Mouse (Mus musculus) CH12.LX (cell line): ENCODE measurements around the gene Appbp2. TPM values are rescaled to one million over a fixed set of nuclear protein-coding genes. Genes with fewer than 3 reads are reported as not detected.

Source experiments
- DNase-seq: peaks from one replicate; pipeline ENCODE4 v3.0.0-alpha.2; 2013; ENCODE audit errors: extremely low read depth
- H3K27ac ChIP-seq: 2 replicates; pipeline ENCODE4 v1.5.1; 2012; ENCODE audit warnings: low read depth, mild to moderate bottlenecking, control low read depth, moderate library complexity; ENCODE audit not compliant: insufficient read depth
- H3K27me3 ChIP-seq: replicated peaks from 2 replicates; pipeline ENCODE3; 2012; ENCODE audit warnings: inconsistent platforms
- H3K36me3 ChIP-seq, 2 experiments: replicated peaks in 1 of 2; 2 replicates each; pipeline versions ENCODE3 to v1.6.1; 2012; ENCODE audit warnings: inconsistent platforms in 1 of 2, low read length in 1 of 2, mild to moderate bottlenecking in 1 of 2, mixed read lengths in 1 of 2, moderate library complexity in 1 of 2; ENCODE audit not compliant: control insufficient read depth in 1 of 2, insufficient read depth in 1 of 2
- H3K4me1 ChIP-seq, 2 experiments: 2 replicates each; pipeline ENCODE4 v1.6.1; 2012; ENCODE audit warnings: inconsistent platforms in 1 of 2, moderate library complexity in 1 of 2; ENCODE audit not compliant: insufficient read depth in 2 of 2, control insufficient read depth in 1 of 2
- H3K4me2 ChIP-seq: 2 replicates; pipeline ENCODE4 v1.6.1; 2012; ENCODE audit warnings: low read depth, mild to moderate bottlenecking, control low read depth; ENCODE audit not compliant: poor library complexity, insufficient read depth, severe bottlenecking
- H3K4me3 ChIP-seq, 3 experiments: fragments of 150-350 bp in 1 of 3; sonication (generic) in 1 of 3; replicated peaks in 1 of 3; 2 replicates each; pipeline versions ENCODE3 to v1.5.1; 2011 to 2012; ENCODE audit warnings: low read depth in 2 of 3, low read length in 2 of 3, mild to moderate bottlenecking in 2 of 3, moderate library complexity in 2 of 3, control low read depth in 1 of 3, improper control_type of control experiment in 1 of 3, inconsistent platforms in 1 of 3, mixed read lengths in 1 of 3; ENCODE audit not compliant: poor library complexity in 1 of 3
- H3K79me2 ChIP-seq: replicated peaks from 2 replicates; pipeline ENCODE4 v1.6.1; 2012; ENCODE audit warnings: mild to moderate bottlenecking, moderate library complexity; ENCODE audit not compliant: control insufficient read depth, poor library complexity, insufficient read depth, severe bottlenecking; ENCODE audit errors: extremely low read depth
- H3K9ac ChIP-seq: 2 replicates; pipeline ENCODE4 v1.6.1; 2012; ENCODE audit warnings: low read depth, mild to moderate bottlenecking, control low read depth, moderate library complexity; ENCODE audit not compliant: insufficient read depth
- H3K9me3 ChIP-seq: replicated peaks from 2 replicates; pipeline ENCODE3; 2012; ENCODE audit warnings: low read length, inconsistent platforms, mixed read lengths
- BHLHE40 ChIP-seq: IDR thresholded peaks from 2 replicates; pipeline ENCODE4 v1.6.1; 2011; ENCODE audit warnings: mild to moderate bottlenecking, low read depth, low read length, improper control_type of control experiment
- CHD1 ChIP-seq: IDR thresholded peaks from 2 replicates; pipeline ENCODE4 v1.6.1; 2012; ENCODE audit warnings: low read depth, low read length, improper control_type of control experiment, inconsistent platforms
- CHD2 ChIP-seq: IDR thresholded peaks from 2 replicates; pipeline ENCODE4 v1.6.1; 2011; ENCODE audit warnings: low read length, improper control_type of control experiment
- E2F4 ChIP-seq: IDR thresholded peaks from 2 replicates; pipeline ENCODE4 v1.6.1; 2011; ENCODE audit warnings: low read depth, low read length, improper control_type of control experiment; ENCODE audit not compliant: insufficient replicate concordance
- EP300 ChIP-seq: IDR thresholded peaks from 2 replicates; pipeline ENCODE4 v1.6.1; 2011; ENCODE audit warnings: low read length, improper control_type of control experiment
- ETS1 ChIP-seq: conservative IDR thresholded peaks from 2 replicates; pipeline ENCODE4 v1.6.1; 2012; ENCODE audit warnings: low read depth, mild to moderate bottlenecking, inconsistent platforms, low read length, improper control_type of control experiment, moderate library complexity
- JUN ChIP-seq: IDR thresholded peaks from 2 replicates; pipeline ENCODE4 v1.6.1; 2011; ENCODE audit warnings: low read depth, mild to moderate bottlenecking, low read length, improper control_type of control experiment, moderate library complexity; ENCODE audit not compliant: insufficient read depth
- JUND ChIP-seq: conservative IDR thresholded peaks from 2 replicates; pipeline ENCODE4 v1.6.1; 2011; ENCODE audit warnings: low read depth, low read length, improper control_type of control experiment
- KAT2A ChIP-seq: IDR thresholded peaks from 2 replicates; pipeline ENCODE4 v1.6.1; 2012; ENCODE audit warnings: low read length, improper control_type of control experiment, inconsistent platforms; ENCODE audit not compliant: insufficient replicate concordance
- MAFK ChIP-seq: IDR thresholded peaks from 2 replicates; pipeline ENCODE4 v1.6.1; 2011; ENCODE audit warnings: low read length, improper control_type of control experiment; ENCODE audit not compliant: insufficient replicate concordance
- MAX ChIP-seq: IDR thresholded peaks from 2 replicates; pipeline ENCODE4 v1.6.1; 2011; ENCODE audit warnings: low read length, improper control_type of control experiment
- MAZ ChIP-seq: IDR thresholded peaks from 2 replicates; pipeline ENCODE4 v1.6.1; 2012; ENCODE audit warnings: low read depth, mild to moderate bottlenecking, inconsistent platforms, low read length, improper control_type of control experiment, moderate library complexity
- NRF1 ChIP-seq: IDR thresholded peaks from 2 replicates; pipeline ENCODE4 v1.6.1; 2014; ENCODE audit warnings: low read depth, mild to moderate bottlenecking, inconsistent platforms, low read length, improper control_type of control experiment, moderate library complexity
- PAX5 ChIP-seq: IDR thresholded peaks from 2 replicates; pipeline ENCODE4 v1.6.1; 2012; ENCODE audit warnings: low read length, inconsistent platforms, mixed read lengths
- POLR2A ChIP-seq: IDR thresholded peaks from 2 replicates; pipeline ENCODE4 v1.6.1; 2011; ENCODE audit warnings: low read depth, mild to moderate bottlenecking, improper control_type of control experiment, low read length
- RCOR1 ChIP-seq: conservative IDR thresholded peaks from 2 replicates; pipeline ENCODE4 v1.6.1; 2012; ENCODE audit warnings: low read depth, mild to moderate bottlenecking, inconsistent platforms, low read length, improper control_type of control experiment
- SMC3 ChIP-seq: IDR thresholded peaks from 2 replicates; pipeline ENCODE4 v1.6.1; 2011; ENCODE audit warnings: low read depth, low read length, improper control_type of control experiment
- TCF12 ChIP-seq: IDR thresholded peaks from 2 replicates; pipeline ENCODE4 v1.6.1; 2014; ENCODE audit warnings: low read depth, mild to moderate bottlenecking, inconsistent platforms, low read length, improper control_type of control experiment
- ZC3H11A ChIP-seq: IDR thresholded peaks from 2 replicates; pipeline ENCODE4 v1.6.1; 2012; ENCODE audit warnings: low read depth, mild to moderate bottlenecking, inconsistent platforms, low read length, improper control_type of control experiment
- ZKSCAN1 ChIP-seq: IDR thresholded peaks from 2 replicates; pipeline ENCODE4 v1.6.1; 2012; ENCODE audit warnings: low read depth, inconsistent platforms, low read length, improper control_type of control experiment, borderline replicate concordance
- ZNF384 ChIP-seq: IDR thresholded peaks from 2 replicates; pipeline ENCODE4 v1.6.1; 2012; ENCODE audit warnings: low read depth, low read length, improper control_type of control experiment, inconsistent platforms
- dilution Hi-C: fragments of 300-500 bp; cut with MboI; formaldehyde crosslinking; loops from 2 replicates; pipeline ENCODE4 v1.14.3; 2020; ENCODE audit warnings: low sequenced_read_pairs; ENCODE audit not compliant: extremely low pct_unique_long_range_greater_than_20kb, extremely low pct_ligation_motif_present
- in situ Hi-C: fragments of 300-500 bp; cut with MboI; formaldehyde crosslinking; loops from 3 replicates; pipeline ENCODE4 v1.14.3; 2019; ENCODE audit warnings: low sequenced_read_pairs, low pct_ligation_motif_present, low pct_unique_long_range_greater_than_20kb, mixed read lengths
- polyA plus RNA-seq: library from polyadenylated mRNA; unstranded; fragments of >175 nt; gene quantifications from 2 replicates; pipeline ENCODE4 v1.2.1, GENCODE M21; 2012; ENCODE audit warnings: low read depth; ENCODE audit not compliant: insufficient read length
- total RNA-seq, 2 experiments: library from RNA; depleted of rRNA; stranded (reverse); fragments of 300-350 nt in 1 of 2; fragments of >200 nt in 1 of 2; gene quantifications; 2 replicates each; pipeline ENCODE4 v1.2.3; 2012 to 2014

Appbp2 gene
- total and polyA plus RNA-seq, 3 experiments = 31.1 to 37.4 (median 36.6) TPM

DNA sequence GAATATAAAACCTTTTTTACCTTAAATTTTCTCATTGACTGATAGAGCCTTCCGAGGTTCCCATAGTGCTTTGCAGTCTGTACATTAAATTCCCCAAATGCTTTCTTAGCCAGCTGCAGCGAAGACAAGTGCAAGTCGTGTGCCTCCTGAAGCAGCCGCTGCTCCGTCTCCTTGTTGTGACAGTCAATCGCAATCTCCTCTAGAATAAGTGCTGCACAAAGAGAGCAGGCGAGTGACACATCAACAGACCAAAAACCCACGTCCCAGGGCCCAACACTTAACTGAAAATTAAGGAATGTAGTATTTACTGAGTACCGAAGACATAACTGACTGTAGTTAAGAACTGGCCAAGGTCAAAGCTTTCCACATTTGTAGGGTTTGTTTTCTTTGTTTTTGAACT is 38.9 kb downstream of the Appbp2 start:
- H3K9ac ChIP-seq = no peak overlapping the region
- H3K79me2 ChIP-seq = peaks cover under 1% of the 10 kb centered on the region; the same call in 1 of the 2 replicates
- no peak overlapping the region for H3K4me2 ChIP-seq
- in situ Hi-C loops = no loop called here
- TF ChIP-seq EP300 (no peak), ZKSCAN1 (no peak), MAZ (no peak), MAFK (no peak), MAX (no peak), ZNF384 (no peak), POLR2A (no peak), JUN (no peak), NRF1 (no peak), PAX5 (no peak), ETS1 (no peak), JUND (no peak), KAT2A (no peak), RCOR1 (no peak), CHD2 (no peak), BHLHE40 (no peak), SMC3 (no peak), E2F4 (no peak)
- TF ChIP-seq, all 38 proteins: peak for 0
- Histone ChIP-seq H3K4me3 (no peak overlapping the region), H3K27ac (no peak overlapping the region), H3K9me3 (no peaks in the 10 kb centered on the region), H3K36me3 (peaks cover 68 to 87% of the 10 kb centered on the region in 2 experiments), H3K4me1 (peaks cover 2 to 22% of the 10 kb centered on the region in 2 experiments; a peak in 2 of 4 replicates), H3K27me3 (no peaks in the 10 kb centered on the region)
- no peak for DNase-seq
- dilution Hi-C loops = no loop called here

DNA sequence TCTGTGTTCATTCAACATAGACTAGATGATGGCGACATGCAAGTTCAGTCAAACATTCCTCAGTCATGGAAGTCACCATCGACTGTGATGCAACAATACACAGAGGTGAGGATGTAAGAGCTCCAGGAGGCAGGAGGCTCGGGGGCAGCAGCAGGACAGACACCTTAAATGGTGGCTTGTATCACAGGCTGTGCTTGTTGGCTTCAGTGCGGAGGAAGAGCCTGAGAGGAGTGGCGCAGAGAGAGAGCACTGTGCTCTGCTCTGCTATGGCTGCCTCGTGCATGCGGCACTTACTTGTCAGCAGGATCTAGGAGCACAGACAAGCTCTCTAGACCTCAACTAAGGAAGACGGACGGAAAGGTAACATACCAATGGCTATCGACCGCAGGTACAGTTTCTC is 40.7 kb downstream of the Appbp2 start:
- H3K36me3 ChIP-seq = peaks cover 63 to 88% of the 10 kb centered on the region in 2 experiments
- H3K79me2 ChIP-seq = no peaks in the 10 kb centered on the region
- H3K9me3 ChIP-seq = no peaks in the 10 kb centered on the region
- H3K27ac ChIP-seq = no peak overlapping the region
- in situ Hi-C loops (no loop called here), dilution Hi-C loops (no loop called here)
- no peak for DNase-seq
- H3K27me3 ChIP-seq = no peaks in the 10 kb centered on the region
- no peak overlapping the region for H3K9ac ChIP-seq
- TF ChIP-seq ZNF384 (no peak), ETS1 (no peak), CHD2 (no peak), MAX (no peak), KAT2A (no peak), CHD1 (no peak), BHLHE40 (no peak), ZC3H11A (no peak), TCF12 (no peak)
- H3K4me3 ChIP-seq = no peak overlapping the region
- peaks cover 0 to 17% of the 10 kb centered on the region in 2 experiments; a peak in 2 of 4 replicates for H3K4me1 ChIP-seq
- H3K4me2 ChIP-seq = no peak overlapping the region
